Mouse (Mus musculus) left cerebral cortex, postnatal 14 days (tissue): ENCODE results near the gene Dusp5. TPM values are rescaled to one million over a fixed set of nuclear protein-coding genes. Genes with fewer than 3 reads are reported as not detected.

ENCODE experiments used
- DNase-seq, 2 experiments: peaks; one replicate each; pipeline ENCODE4 v3.0.0; 2021 to 2022; ENCODE audit warnings: low spot score in 2 of 2, mixed read lengths in 1 of 2
- intact Hi-C: fragments of 180-260 bp; cut with DNase I; formaldehyde crosslinking; loops from one replicate; pipeline ENCODE4 v1.15.1; 2025
- total RNA-seq, 2 experiments: library from RNA; stranded (reverse); gene quantifications; 2 replicates each; pipeline ENCODE4 v1.2.3; 2021

Dusp5 gene
- total RNA-seq, 2 experiments from 2014 or later, result 9.1 to 10.6 TPM

DNA sequence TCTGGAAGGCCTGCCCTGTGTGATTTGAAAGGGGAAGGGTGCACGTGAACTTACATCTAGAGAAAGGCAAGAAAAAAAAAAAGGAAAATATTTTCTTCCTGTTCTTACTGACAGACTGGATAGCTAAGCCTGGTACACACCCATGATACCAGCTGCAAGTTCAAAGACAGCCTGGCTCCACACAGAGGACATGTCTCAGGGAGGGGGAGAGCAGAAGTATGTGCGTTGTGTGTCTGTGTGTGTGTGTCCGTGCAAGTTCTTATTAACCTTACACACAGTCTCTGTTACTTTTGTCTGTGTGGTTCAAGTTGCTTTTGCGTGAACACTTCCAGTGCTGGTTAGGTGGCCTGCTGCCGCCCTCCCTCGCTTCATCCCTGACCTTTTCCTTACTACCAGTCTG, 7.3 kb downstream of the Dusp5 start:
- DNase-seq, result no peak
- intact Hi-C loops, result no loop called here

DNA sequence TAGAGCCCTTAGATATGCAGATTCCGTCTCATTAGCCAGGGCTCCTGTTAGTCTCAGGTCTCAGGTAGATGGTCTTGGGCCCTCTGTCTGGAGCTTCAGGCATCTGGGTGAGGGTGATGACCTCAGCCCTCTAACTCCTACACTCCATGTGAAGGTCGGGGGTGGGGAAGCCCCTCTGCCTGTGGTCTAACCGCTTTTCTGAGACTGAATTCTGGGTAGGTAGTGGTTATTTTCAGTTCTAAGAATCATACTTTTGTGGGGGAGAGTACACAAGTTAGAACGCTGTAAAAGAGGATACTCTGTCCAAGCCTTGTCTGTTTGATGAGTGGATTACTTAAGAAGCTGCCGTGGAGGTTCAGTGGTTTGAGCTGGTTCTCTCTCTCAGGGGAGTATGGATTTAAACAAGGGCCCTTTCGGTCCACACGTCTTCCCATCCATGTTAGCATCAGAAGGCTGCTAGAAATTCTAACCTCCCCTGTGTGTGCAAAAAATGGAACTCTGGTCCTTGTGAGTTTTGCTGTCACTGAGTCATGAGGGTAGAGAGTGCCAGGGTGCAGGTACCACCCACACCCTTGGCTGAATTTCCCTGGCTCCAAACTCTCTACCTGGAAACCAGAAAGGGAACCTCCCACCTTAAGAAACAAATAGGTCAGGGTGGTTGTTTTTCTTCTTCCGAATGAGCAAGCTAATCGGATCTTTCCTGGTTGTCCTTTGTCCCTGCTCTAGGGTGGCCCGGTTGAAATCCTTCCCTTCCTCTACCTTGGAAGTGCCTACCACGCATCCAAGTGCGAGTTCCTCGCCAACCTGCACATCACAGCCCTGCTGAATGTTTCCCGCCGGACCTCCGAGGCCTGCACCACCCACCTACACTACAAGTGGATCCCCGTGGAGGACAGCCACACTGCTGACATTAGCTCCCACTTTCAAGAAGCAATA, 8.1 kb downstream of the Dusp5 start:
- intact Hi-C loops, result no loop called here
- DNase-seq, result no peak

DNA sequence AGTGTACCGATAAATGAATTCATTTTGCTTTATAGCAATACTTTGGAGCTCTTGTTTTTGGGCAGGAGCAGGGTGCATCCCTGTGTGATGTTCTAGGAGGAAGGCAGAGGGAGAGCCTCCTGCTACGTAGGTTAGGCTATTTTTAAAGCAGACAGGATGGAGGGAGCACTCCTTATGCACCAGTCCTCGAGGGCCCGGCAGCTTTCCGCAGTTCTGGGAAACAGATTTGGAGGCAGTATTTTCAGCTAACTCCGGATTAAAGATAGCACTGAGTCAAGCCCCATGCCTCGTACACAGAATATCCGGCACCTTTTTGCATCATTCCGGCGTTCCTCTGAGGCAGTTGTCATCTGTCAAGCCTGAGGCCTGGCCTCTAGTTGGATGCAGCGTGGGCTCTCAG, 9.1 kb downstream of the Dusp5 start:
- DNase-seq, result no peak
- intact Hi-C loops, result no loop called here

DNA sequence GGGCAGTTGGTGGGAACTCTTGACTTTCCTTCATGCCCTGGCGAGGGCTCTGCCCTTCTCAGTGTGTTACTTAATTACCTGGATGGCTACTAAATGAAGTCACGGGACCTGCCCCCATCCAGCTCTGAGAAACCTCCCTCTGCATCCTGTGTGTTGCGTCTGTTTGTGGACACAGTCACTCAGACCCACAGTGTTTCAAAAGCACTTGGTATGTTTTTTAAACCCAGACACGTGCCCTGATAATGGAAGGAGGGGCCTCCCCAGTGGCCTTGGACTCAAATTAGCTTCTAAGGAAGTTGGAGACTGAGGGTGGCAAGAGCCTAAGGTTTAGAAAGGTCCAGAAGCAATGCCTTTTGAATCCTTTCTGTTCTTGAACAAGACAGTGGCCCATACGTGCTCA, 9.9 kb downstream of the Dusp5 start:
- intact Hi-C loops, result no loop called here
- no peak for DNase-seq

DNA sequence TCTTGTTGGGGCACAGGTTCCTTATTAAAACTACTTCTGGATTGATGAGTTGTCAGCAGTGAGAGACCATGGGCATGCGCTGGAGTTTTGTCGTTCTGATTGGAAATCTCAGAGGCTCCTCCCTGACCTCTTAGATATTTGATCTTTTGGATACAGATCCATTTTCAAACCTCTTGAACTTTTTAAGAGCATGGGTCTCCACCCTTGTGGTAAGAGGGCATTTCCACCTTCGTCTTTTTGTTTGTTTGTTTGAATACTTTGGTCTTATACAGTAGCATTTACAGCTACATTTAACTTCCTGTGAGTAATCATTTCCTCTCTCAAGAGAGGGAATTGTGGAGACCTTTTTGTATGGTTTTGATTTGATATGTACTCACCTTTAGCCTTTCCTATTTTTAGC, 10.4 kb downstream of the Dusp5 start:
- intact Hi-C loops, result no loop called here
- DNase-seq, result no peak

DNA sequence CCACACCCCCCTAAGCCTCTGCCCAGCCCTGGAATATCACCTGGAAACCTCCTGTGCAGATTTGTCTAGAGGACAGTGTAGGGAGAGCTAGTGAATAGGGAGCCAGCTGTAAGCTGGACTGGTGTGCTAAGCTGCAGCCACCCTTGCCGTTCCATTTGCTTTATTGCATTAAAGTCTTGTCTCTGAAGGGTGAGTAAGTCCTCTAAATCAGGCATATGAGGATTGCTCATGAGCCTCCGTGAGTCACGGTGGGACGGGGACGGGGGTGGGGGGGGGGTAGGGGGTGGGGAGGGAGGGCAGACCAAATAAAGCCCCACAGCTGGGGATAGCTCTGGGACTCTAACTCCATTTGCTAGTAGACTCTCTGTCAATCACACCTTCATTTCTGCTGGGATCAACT, 14.7 kb downstream of the Dusp5 start:
- intact Hi-C loops, result no loop called here
- no peak for DNase-seq

DNA sequence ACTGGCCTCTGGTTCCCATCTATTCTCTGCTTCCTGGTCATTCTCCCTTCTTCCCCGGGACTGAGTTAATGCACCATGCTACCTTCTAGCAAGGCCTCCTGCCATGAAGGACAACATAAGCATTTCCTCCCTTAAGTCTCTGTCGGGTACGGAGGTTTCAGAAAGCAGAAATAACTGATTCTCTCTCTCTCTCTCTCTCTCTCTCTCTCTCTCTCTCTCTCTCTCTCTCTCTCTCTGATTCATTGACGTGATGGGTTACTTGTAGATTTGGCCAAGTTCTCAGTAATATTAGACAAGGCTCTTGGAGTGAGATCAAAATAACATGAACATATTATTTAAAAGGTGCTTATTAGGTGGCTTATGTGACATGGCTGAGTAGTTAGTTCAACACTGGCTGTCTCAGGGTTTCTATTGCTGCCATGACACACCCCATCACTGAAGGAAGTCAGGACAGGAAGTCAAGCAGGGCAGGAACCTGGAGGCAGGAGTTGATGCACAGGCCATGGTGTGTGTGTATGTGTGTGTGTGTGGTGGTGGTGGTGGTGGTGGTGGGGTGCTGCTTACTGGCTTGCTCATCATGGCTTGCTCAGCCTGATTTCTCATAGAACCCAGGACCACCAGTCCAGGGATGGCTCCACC, 16.1 kb downstream of the Dusp5 start:
- intact Hi-C loops, result no loop called here
- no peak for DNase-seq

DNA sequence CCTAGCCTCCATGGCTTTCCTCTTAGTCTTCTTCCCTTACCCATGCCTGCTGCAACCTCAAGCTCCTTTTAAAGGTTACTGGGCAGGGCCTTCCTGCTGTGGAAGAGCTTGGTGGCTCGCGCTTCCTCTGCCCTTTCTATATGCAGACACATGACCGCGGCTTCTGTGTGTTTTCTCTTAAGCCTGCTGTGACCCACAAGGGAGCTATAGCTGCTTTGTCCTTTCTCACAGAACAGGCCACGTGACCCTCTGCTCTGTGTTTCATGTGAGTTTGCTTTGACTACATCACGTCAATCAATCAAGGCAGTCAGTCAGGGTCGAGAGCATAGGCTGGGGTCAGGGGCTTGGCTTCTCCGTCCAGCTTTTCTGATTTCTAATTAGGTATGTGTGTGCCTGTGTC, 18.7 kb downstream of the Dusp5 start:
- no peak for DNase-seq
- intact Hi-C loops, result no loop called here

DNA sequence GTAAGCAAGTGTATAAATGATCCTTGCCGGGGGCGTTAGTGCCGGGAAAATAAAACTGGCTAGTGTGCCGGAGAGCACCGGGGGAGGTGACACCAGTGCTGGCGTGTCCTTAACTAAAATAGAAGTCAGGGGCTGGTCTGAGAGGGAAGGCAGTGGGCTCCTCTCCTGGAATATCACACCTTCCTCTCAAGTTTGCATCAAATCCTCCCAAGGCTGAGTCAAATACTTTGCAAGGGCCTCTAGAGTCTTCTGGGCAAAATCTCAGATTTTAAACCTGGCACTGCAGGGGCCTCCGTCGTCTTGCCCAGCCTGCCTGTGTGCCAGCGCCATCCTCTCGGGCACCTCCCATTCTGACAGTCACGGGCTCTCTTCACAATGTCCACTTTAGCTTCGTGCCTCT, 22.1 kb downstream of the Dusp5 start:
- DNase-seq, result no peak
- intact Hi-C loops, result no loop called here

DNA sequence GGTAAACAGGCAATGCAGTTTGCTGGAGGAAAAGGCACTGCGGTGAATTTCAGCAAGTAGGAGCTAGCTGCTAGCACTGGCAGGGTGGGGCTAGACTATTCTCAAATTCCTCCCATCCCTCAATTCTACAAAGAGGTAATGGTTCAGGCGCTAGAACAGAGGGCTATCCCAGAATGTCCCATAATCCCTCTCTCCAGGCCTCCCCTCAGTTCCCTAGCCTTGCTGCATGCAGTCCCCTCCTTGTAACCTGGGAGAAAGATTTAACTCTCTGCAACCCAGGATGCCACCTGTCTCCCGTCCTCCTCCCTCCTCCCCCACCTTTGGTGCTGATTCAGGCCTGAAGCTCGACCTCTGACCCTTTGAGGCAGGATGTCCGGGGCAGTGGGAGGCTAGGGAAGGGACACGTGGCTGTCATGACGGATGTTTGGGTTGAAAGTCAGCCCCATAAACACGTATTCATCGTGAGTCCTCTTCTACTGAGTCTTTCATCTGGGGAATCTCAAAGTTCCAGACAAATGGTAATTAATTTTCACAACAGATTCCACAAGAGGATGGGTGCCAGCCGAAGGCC, 23.4 kb downstream of the Dusp5 start:
- no peak for DNase-seq
- intact Hi-C loops, result no loop called here

DNA sequence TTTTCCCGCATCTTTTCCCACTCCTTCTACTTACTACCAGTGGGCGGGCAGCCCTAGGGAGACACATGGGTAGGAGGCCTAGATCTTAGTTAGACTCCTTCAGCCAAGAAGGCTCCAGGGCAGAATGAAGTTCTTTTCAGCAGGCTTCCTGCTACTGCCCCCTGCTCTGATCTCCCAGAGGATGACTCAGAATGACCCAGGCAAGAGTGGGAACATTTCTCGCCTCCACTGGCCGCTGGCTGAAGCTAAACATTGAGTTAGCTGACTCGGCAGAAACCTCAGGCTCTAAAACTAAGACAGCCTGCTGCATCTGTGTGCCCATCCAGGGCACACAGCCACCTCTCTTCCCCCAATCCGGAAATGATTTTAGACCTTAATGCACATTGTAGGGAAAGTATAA, 23.9 kb downstream of the Dusp5 start:
- intact Hi-C loops, result no loop called here
- DNase-seq, result no peak

DNA sequence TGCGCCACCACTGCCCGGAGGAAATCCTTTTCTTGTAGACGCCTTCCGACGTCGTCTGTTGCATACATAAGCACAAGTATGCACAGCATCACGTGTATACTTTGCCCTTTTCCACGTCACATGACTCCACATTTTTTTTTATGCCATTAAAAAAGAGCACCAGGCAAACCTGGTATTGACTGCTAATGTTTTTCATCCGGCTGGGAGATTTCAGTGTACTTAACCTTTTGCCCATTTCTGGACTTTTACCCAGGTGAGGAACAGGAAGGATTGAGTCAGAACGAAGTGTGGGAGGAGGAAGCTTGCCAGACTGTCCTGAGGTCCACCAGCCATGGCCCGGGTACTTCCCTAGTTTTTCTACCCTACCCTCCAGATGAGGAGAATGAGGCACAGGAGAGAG, 25.5 kb downstream of the Dusp5 start:
- DNase-seq, result no peak
- intact Hi-C loops, result no loop called here

DNA sequence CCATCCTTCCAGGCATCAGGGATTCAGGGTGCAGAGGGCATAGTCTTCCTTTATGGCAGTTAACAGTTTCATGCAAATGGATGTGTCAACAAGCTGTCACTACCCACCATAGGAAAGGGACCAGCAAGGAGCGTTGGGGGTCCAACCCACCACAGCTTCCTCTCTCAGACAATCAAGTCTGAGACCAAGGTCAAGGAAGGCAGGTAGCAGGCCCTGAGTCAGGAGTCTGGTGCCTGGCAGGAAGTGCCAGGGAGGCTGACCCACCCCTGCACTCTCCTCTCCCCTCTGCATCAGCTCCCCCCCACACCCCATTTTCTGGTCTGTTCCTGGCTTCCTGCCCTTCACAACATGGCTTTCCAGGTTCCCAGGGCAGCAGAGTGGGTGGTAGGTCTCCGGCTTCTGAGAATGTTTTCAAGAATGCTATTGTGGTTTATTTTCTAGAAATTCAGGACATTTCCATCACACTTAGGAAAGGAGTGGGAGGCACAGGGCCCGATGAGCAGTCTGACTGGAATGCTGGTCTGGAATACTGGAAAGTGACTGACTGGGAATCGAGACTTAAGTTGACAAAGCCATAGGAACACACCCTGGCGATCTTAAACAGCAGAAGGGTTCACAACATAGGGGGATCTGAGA, 26.2 kb downstream of the Dusp5 start:
- no peak for DNase-seq
- intact Hi-C loops, result no loop called here

DNA sequence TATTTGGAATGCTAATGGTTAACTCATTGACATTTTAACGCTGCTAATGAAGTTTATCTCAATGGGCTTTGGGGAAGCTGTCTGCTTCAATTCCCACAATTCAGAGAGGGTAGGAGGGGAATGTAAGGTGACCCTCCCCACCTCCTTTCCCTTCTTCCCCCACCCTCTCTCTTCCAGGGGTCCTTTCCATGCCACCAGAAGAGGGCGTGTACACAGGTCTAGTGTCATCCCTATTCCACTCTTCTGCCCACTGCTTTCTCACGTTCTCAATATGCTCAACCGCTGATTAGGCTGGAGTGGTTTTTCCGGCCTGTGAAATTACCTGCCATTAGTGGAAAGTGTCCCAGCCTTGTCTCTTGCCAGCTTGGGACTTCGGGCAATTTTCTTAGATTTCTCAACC, 27.9 kb downstream of the Dusp5 start:
- intact Hi-C loops, result no loop called here
- no peak for DNase-seq

DNA sequence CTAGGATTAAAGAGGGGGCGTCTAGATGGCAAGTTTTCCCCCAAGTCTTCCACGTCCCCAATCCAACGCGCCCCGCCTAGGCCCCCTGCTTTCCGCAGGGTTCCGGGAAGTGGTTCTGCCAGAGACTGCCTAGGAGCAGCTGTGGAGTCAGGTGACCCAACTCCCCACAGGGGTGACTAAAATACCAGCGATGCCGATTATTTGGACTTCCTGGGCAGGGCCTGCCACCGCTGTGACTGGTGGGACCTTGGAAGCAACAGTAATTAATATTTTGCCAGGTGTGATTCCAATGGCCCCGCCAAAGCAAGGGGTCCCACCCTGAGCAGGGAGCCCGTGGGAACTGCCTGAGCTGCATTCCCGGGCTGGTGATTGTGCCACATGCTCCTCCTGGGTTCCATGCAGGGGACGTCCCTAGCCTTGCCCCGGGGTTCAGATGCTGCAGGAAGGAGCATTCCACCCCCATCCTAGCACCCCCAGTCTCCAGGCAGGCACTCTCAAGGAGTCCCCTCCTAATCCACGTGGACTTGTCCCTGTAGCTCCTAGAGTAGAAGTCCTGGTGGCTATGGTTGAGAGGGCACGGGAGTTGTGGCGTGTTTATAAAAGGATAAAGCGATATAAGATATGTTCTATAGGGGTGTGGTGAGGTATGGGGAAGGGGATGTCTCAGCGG, 28.5 kb downstream of the Dusp5 start:
- intact Hi-C loops, result no loop called here
- DNase-seq, result no peak

DNA sequence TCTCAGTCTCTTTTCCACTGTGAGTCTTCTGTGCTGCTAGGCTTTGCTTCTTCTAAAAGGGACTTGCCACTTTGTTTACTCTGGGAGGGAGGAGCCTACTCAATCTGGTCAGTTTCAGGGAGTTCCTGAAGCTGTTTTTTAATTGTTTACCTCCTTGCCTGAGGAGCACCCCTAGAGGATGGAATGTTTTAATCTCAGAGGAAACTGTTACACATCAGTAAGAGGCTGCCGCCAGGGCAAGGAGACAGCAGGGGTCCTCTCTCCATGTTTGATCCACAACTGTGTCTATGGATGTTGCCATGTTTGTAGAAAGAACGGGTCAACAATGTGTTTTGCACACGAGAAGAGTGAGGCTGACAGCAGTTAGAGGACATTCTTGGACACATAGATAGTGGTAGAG, 31.5 kb downstream of the Dusp5 start:
- intact Hi-C loops, result no loop called here

DNA sequence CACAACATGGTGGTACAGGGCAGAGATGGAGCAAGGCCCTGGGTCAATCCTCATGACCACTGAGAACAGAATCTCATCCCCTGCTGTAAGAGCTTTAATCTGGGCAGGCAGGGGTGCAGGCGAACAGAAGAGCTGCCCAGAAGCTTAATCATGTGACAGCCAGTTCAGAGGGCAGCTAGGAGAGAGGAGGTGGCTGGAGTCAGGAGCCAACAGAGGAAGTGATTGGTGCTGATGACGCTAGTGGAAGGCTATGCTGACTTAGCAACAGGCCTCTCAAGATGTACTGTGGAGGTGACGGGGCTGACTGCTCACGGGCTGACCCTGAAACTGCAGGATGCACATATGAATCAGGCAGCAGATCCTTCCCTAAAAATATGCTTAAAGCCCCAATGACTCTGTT, 35.3 kb downstream of the Dusp5 start:
- intact Hi-C loops, result no loop called here
- no peak for DNase-seq

More for the DNA sequence above, 31.5 kb downstream of the Dusp5 start:
- no peak for DNase-seq

DNA sequence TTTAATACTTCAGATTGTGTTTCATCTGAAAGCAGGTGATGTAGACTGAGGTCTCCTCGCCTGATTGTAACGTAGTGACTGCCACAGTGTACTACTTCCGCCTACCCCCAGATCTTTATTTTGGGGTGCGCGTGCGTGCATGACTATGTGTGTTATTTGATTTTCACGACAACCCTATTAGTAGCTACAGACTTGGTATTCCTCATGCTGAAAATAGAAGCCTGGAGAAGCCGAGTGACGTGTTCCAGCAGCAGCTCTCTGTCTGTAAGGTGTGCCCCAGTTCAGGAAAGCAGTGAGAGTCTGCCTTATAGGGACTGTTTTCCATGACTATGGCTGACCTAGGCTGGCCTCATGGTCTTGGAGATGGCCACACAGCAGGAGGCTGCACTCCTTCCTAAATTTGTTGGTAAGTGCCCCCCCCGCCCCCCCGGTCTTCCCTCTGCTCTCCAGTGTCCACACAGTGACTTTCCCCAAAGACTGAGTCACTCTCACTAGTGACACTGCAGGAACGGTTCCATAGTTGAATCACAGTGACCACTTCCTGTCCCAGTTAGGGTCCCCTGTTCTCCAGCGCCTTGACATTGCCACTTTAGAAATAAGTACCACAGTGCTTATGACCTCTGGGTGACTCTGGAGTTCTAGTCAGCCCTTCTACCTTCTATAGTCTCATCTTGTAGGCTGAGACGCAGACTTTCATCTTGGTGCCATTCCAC, 36.8 kb downstream of the Dusp5 start:
- DNase-seq, result no peak
- intact Hi-C loops, result no loop called here

DNA sequence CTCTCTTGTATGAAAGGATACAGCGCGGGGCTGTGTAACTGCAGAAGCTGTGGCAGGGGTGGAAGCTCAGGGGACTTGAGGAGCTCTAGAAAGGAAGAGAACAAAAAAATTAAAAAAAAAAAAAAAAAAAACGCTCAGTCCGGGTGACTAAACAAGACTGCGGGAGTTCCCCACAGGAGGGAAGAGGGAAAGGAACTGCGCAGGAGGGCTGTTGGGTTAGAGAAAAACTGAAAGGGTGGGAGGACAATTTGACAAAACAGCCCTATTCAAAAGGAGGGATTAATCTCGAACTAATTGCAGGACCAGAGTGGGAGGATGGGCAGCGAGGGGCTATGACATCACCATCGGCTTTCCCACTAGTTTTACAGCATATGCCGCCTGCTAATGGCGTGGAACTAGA, 39.0 kb downstream of the Dusp5 start:
- no peak for DNase-seq
- intact Hi-C loops, result no loop called here
